Mouse (Mus musculus) bone marrow macrophage, adult 2 months (primary cell): Measurements from ENCODE around the gene Dnajc10.

Experiments
- CTCF ChIP-seq: IDR thresholded peaks from 2 replicates; pipeline ENCODE4 v1.5.1; 2012; ENCODE audit warnings: low read depth, mild to moderate bottlenecking, low read length, moderate library complexity
- POLR2A ChIP-seq: IDR thresholded peaks from 2 replicates; pipeline ENCODE4 v1.6.1; 2012; ENCODE audit warnings: mild to moderate bottlenecking, low read depth, low read length, borderline replicate concordance

GRCm38 (mm10) chr2:80396864-80397263 is 81.6 kb downstream of the Dnajc10 start:
- TF ChIP-seq CTCF (no peak), POLR2A (no peak)
